8 mouse cellular contexts compared by ENCODE assay signal in the genomic region with DNA sequence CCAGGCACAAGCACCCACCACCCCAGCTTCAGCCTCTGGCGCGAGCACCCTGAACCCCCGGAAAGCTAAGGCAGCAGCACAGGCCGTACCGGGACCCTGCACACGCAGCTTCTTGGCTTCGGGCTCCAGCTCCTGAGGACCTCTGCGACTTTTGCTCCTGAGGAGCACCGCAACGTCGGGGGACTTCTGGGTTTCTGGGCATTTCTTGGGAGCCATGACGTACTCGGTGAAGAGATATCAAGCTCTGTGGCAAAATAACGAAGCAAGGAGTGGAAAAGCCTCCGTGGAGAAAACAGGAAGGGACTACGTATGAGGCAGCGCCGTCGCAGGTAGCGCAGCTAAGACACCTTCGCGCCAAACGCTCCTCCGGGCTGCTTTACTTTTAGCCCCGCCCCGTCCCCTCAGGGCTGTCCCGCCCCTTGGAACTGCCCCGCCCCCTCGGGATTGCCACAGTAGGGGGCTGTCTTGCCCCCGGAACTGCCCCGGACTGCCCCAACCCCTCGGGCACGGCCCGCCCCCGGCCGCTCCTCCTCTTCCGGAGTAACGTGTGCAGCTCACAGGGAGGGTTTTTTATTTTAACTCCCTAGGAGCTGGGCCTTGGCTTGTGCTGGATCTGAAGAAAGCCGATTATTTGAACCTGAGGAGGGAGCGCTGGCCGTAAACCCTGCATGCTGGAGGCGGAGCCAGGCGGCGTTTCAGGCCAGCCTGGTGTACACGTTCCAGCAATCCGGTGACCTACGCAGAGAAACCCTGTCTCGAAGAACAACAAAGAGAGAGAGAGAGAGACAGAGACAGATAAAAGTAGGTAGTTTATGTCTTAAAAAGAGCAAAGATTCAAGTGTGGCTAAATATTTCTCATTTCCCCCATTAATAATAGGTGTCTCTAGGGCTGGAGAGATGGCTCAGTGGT. TPM values are rescaled to one million over a fixed set of nuclear protein-coding genes. Genes with fewer than 3 reads are reported as not detected.
DNase-seq lines count a peak whose midpoint lies in the region; ATAC-seq and TF ChIP-seq lines count a peak whose summit lies in the region.

A gene (minus strand): TSS at position 382 of the 910 bp plus-strand sequence.

- H3K9me3 ChIP-seq in hindbrain, embryonic 10.5 days = no peaks in the 10 kb centered on the region
- no peaks in the 10 kb centered on the region for H3K9me3 ChIP-seq in lung, postnatal 0 days (ENCODE audit: low read length)

- H3K36me3 ChIP-seq in hindbrain, embryonic 10.5 days = peaks cover 12% of the 10 kb centered on the region; the same call in 1 of the 2 replicates
- H3K36me3 ChIP-seq in lung, postnatal 0 days (ENCODE audit: insufficient read depth, low read length) = no peaks in the 10 kb centered on the region

- H3K4me3 ChIP-seq in hindbrain, embryonic 10.5 days = peak within 1 kb of the TSS; percentile 56
- peak within 1 kb of the TSS; percentile 59 for H3K4me3 ChIP-seq in lung, postnatal 0 days (ENCODE audit: low read depth, low read length)

- no peaks in the 10 kb centered on the region for H3K27me3 ChIP-seq in hindbrain, embryonic 10.5 days (ENCODE audit: insufficient read depth, poor library complexity, severe bottlenecking)
- no peaks in the 10 kb centered on the region for H3K27me3 ChIP-seq in lung, postnatal 0 days (replicated peaks; ENCODE audit: insufficient read depth, low read length)

- ATAC-seq in frontal cortex, adult (ENCODE audit: low TSS enrichment) = peak; percentile 96
- ATAC-seq in lung, postnatal 0 days = peak; percentile 99

- peak; percentile 67 for TF ChIP-seq EP300 in lung, postnatal 0 days (IDR thresholded peaks at IDR 0.05)

- WGBS in hindbrain, embryonic 10.5 days = under 1% methylated on average over 48 of the region's 48 CpGs
- under 1% methylated on average over 44 of the region's 48 CpGs for WGBS in lung, postnatal 0 days

- peak within 1 kb of the TSS; percentile 88 for H3K27ac ChIP-seq in hindbrain, embryonic 10.5 days
- H3K27ac ChIP-seq in lung, postnatal 0 days (ENCODE audit: low read length) = peak within 1 kb of the TSS; percentile 82

- DNase-seq in MN1 (ENCODE audit: low spot score) = peak; percentile 95
- peak; percentile 91 for DNase-seq in cerebellum, adult 9-10 months
- peak; percentile 96 for DNase-seq in hindbrain, embryonic 10.5 days (ENCODE audit: low spot score)
- DNase-seq in layer of hippocampus, adult 9-11 months = peak; percentile 93
- DNase-seq in lung, postnatal 0 days (ENCODE audit: low spot score) = peak; percentile 99
- peak; percentile 87 for DNase-seq in ovary, postnatal 14 days (ENCODE audit: low spot score)
- DNase-seq in thymus, postnatal 14 days = peak; percentile 97

- no peak; the same call in 1 of the 2 replicates for TF ChIP-seq CTCF in lung, postnatal 0 days (IDR thresholded peaks at IDR 0.05)

- peaks cover 11% of the 10 kb centered on the region for H3K4me1 ChIP-seq in hindbrain, embryonic 10.5 days (replicated peaks)
- H3K4me1 ChIP-seq in lung, postnatal 0 days (ENCODE audit: insufficient read depth, low read depth, low read length) = no peaks in the 10 kb centered on the region

- H3K9ac ChIP-seq in lung, postnatal 0 days (replicated peaks; ENCODE audit: low read depth) = peak within 1 kb of the TSS; percentile 54

- peak within 1 kb of the TSS; percentile 80 for H3K4me2 ChIP-seq in lung, postnatal 0 days (replicated peaks; ENCODE audit: low read depth, low read length)

RNA-seq across cellular contexts. Expression of the gene that starts here (rescaled TPM):
- polyA plus RNA-seq in hindbrain, embryonic 10.5 days (2016; fragmentation: Nextera tagmentation; extraction: Ambion mirVana) = 8.3 and 10.5 TPM in 2 replicates
- polyA plus RNA-seq in lung, postnatal 0 days (2015; fragmentation: Nextera tagmentation; extraction: Ambion mirVana) = 13.6 and 14.1 TPM in 2 replicates

Comparison
In these comparisons a context has a peak if more than half of its experiments do, and no peak if none do; other contexts are left out.
1. Peak in every context shown above with its lines: DNase-seq, ATAC-seq, H3K4me3 ChIP-seq and H3K27ac ChIP-seq.